Mouse (Mus musculus) heart, embryonic 11.5 days (tissue): Measurements from ENCODE around the gene Erc2. TPM values are rescaled to one million over a fixed set of nuclear protein-coding genes. Genes with fewer than 3 reads are reported as not detected.

Experiments
- ATAC-seq: fragments of 200-750 bp; cut with Nextera tagmentation; replicated peaks from 2 replicates; pipeline ENCODE4 v1.8.0; 2017; ENCODE audit warnings: moderate library complexity; ENCODE audit not compliant: insufficient number of reproducible peaks, low FRiP score, low TSS enrichment
- H3K27ac ChIP-seq: fragments of 300-500 bp; sonication (generic); 2 replicates; pipeline ENCODE4 v1.5.1; 2014; ENCODE audit warnings: mild to moderate bottlenecking, low read depth, low read length
- H3K27me3 ChIP-seq: fragments of 300-500 bp; sonication (generic); 2 replicates; pipeline ENCODE4 v1.6.1; 2014; ENCODE audit warnings: mild to moderate bottlenecking, low read length, mixed read lengths; ENCODE audit not compliant: control insufficient read depth, insufficient read depth
- H3K36me3 ChIP-seq: fragments of 300-500 bp; sonication (generic); 2 replicates; pipeline ENCODE4 v1.6.1; 2014; ENCODE audit warnings: mild to moderate bottlenecking, low read length, moderate library complexity, mixed read lengths; ENCODE audit not compliant: control insufficient read depth, insufficient read depth
- H3K4me1 ChIP-seq: fragments of 300-500 bp; sonication (generic); 2 replicates; pipeline ENCODE4 v1.6.1; 2014; ENCODE audit warnings: low read length; ENCODE audit not compliant: control insufficient read depth, insufficient read depth
- H3K4me2 ChIP-seq: fragments of 300-500 bp; sonication (generic); 2 replicates; pipeline ENCODE4 v1.6.1; 2014; ENCODE audit warnings: mild to moderate bottlenecking, moderate library complexity
- H3K4me3 ChIP-seq: fragments of 300-500 bp; sonication (generic); 2 replicates; pipeline ENCODE4 v1.5.1; 2014; ENCODE audit warnings: low read depth, low read length
- H3K9ac ChIP-seq: fragments of 300-500 bp; sonication (generic); 2 replicates; pipeline ENCODE4 v1.6.1; 2014; ENCODE audit warnings: mild to moderate bottlenecking, low read depth, low read length, moderate library complexity
- H3K9me3 ChIP-seq: fragments of 300-500 bp; sonication (generic); replicated peaks from 2 replicates; pipeline ENCODE4 v1.6.1; 2016; ENCODE audit warnings: low read length; ENCODE audit not compliant: control insufficient read depth
- WGBS: fragments of 180-500 bp; shearing (Covaris S2); extraction: QIAGEN DNeasy Blood & Tissue Kit; methylation state at CpG from one replicate; pipeline ENCODE4 v1.1.7; 2014; ENCODE audit not compliant: insufficient replicate concordance; 5-methylcytosine and 5-hydroxymethylcytosine counted together
- polyA plus RNA-seq: library from polyadenylated mRNA; unstranded; fragments of >200 nt; fragmentation: Nextera tagmentation; extraction: Ambion mirVana; gene quantifications from 2 replicates; pipeline ENCODE4 v1.2.1, GENCODE M21; 2014

Gene Erc2
- polyA plus RNA-seq, 1 experiment from 2014 or later: 6.2 TPM

DNA sequence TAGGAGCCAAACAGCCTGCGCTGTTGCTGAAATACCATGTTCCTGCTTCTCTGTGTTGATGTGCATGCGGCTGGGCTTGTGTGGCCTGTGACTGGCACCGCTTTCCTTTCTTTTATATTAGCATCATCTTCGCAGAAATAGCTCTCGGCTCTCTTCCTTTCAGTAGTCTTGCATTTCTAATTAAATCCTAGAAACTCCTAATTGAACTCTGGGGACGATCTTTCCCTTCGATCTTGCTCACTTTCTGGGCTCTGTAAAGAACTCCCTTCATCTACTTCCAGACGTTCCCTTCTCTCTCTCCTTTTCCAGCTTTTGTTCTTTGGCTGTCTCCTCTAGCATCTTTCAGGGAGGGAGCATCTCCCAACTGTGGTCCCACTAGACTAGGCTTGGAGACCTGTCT lies 649.6 kb downstream of the Erc2 start:
- WGBS: 79% methylated on average over 8 of the region's 8 CpGs

GRCm38 (mm10) chr14:28273669-28274068 lies 651.4 kb downstream of the Erc2 start:
- no peak overlapping the region for H3K9ac ChIP-seq
- 0 out of 2 replicates have a peak, but pooled peaks cover 2% of the 10 kb centered on the region for H3K27me3 ChIP-seq
- no peaks in the 10 kb centered on the region for H3K9me3 ChIP-seq
- no peak overlapping the region for H3K4me2 ChIP-seq
- H3K27ac ChIP-seq: no peak overlapping the region
- no peak overlapping the region for H3K4me3 ChIP-seq
- H3K36me3 ChIP-seq: no peaks in the 10 kb centered on the region
- ATAC-seq: no peak
- 0 out of 2 replicates have a peak, but pooled peaks cover 3% of the 10 kb centered on the region for H3K4me1 ChIP-seq
- 73% methylated on average over 1 of the region's 1 CpGs for WGBS

More for the DNA sequence above, 649.6 kb downstream of the Erc2 start:
- H3K4me3 ChIP-seq: no peak overlapping the region
- H3K9ac ChIP-seq: no peak overlapping the region
- no peak overlapping the region for H3K4me2 ChIP-seq
- H3K4me1 ChIP-seq: 0 out of 2 replicates have a peak, but pooled peaks cover 3% of the 10 kb centered on the region
- H3K27ac ChIP-seq: no peak overlapping the region
- no peak for ATAC-seq
- no peaks in the 10 kb centered on the region for H3K36me3 ChIP-seq
- no peaks in the 10 kb centered on the region for H3K9me3 ChIP-seq
- H3K27me3 ChIP-seq: 0 out of 2 replicates have a peak, but pooled peaks cover under 1% of the 10 kb centered on the region

GRCm38 (mm10) chr14:28274826-28275225 lies 652.6 kb downstream of the Erc2 start:
- 0 out of 2 replicates have a peak, but pooled peaks cover 3% of the 10 kb centered on the region for H3K4me1 ChIP-seq
- no peak overlapping the region for H3K27ac ChIP-seq
- H3K27me3 ChIP-seq: 0 out of 2 replicates have a peak, but pooled peaks cover 2% of the 10 kb centered on the region
- no peak overlapping the region for H3K4me2 ChIP-seq
- no peaks in the 10 kb centered on the region for H3K9me3 ChIP-seq
- no peak overlapping the region for H3K4me3 ChIP-seq
- 49% methylated on average over 7 of the region's 7 CpGs for WGBS
- H3K9ac ChIP-seq: no peak overlapping the region
- 0 out of 2 replicates have a peak, but pooled peaks have one; percentile 18 for ATAC-seq
- no peaks in the 10 kb centered on the region for H3K36me3 ChIP-seq

DNA sequence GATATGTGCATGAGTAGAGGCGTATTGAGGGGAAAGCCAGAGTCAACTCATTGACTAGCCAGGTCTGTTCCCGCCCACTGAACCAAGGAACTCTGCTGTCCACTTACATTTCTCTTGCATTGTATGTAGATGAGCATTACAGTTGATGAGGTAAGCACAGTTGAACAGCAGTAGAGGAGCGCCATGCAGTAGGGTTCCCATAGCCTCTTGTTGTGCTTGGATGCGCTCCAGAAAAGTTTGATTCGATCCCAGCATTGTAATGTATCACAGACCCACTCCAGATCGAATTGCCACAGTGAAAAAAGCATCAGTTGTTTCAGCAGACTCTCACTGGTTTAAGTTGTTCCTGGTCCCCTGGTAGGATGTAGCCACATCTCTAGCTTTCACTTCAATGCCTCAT lies 656.7 kb downstream of the Erc2 start:
- no peak overlapping the region for H3K9ac ChIP-seq
- no peak overlapping the region for H3K27ac ChIP-seq
- H3K36me3 ChIP-seq: no peaks in the 10 kb centered on the region
- no peaks in the 10 kb centered on the region for H3K9me3 ChIP-seq
- H3K4me3 ChIP-seq: no peak overlapping the region
- 83% methylated on average over 6 of the region's 6 CpGs for WGBS
- H3K4me2 ChIP-seq: no peak overlapping the region
- 0 out of 2 replicates have a peak, but pooled peaks cover 3% of the 10 kb centered on the region for H3K4me1 ChIP-seq
- 0 out of 2 replicates have a peak, but pooled peaks cover 2% of the 10 kb centered on the region for H3K27me3 ChIP-seq
- ATAC-seq: no peak

- Histone ChIP-seq H3K4me1 (0 out of 2 replicates have a peak, but pooled peaks cover 2% of the 10 kb centered on the region), H3K9me3 (no peaks in the 10 kb centered on the region), H3K27ac (no peak overlapping the region), H3K36me3 (no peaks in the 10 kb centered on the region), H3K4me3 (no peak overlapping the region), H3K9ac (no peak overlapping the region), H3K4me2 (no peak overlapping the region), H3K27me3 (0 out of 2 replicates have a peak, but pooled peaks cover 2% of the 10 kb centered on the region)
- no peak for ATAC-seq
- 50% methylated on average over 1 of the region's 1 CpGs for WGBS
These were observed 658.1 kb downstream of the Erc2 start for GRCm38 (mm10) chr14:28280376-28280775.

- Histone ChIP-seq H3K9ac (no peak overlapping the region), H3K27ac (no peak overlapping the region), H3K4me3 (no peak overlapping the region), H3K36me3 (no peaks in the 10 kb centered on the region), H3K9me3 (no peaks in the 10 kb centered on the region), H3K4me2 (no peak overlapping the region), H3K27me3 (no peaks in the 10 kb centered on the region), H3K4me1 (0 out of 2 replicates have a peak, but pooled peaks cover 3% of the 10 kb centered on the region)
- 90% methylated on average over 1 of the region's 1 CpGs for WGBS
- ATAC-seq: no peak
These were observed 661.3 kb downstream of the Erc2 start for GRCm38 (mm10) chr14:28283319-28284095.

DNA sequence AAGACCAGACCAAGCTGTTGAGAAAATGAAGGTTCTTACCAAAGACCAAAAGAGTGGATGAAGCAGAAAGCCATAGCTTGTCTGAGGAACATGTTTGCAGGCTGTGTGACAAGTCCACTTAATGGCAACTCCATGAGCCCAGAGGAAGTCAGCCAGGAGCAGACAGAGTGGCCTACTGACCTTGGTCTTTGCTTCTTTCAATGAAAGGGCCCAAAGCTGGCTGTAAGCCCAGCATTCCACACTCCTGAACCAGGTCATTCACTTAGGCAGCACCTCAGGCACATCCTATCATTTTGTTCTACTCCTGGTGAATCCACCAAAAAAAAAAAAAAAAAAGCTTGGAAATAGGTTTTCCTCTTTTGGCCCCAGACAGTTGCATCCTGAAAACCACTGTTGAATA lies 664.3 kb downstream of the Erc2 start:
- Histone ChIP-seq H3K36me3 (no peaks in the 10 kb centered on the region), H3K27me3 (no peaks in the 10 kb centered on the region), H3K4me2 (no peak overlapping the region), H3K4me3 (no peak overlapping the region), H3K9ac (no peak overlapping the region), H3K9me3 (no peaks in the 10 kb centered on the region), H3K27ac (no peak overlapping the region), H3K4me1 (0 out of 2 replicates have a peak, but pooled peaks cover 3% of the 10 kb centered on the region)
- ATAC-seq: no peak

- H3K9ac ChIP-seq: no peak overlapping the region
- H3K4me1 ChIP-seq: 0 out of 2 replicates have a peak, but pooled peaks cover 3% of the 10 kb centered on the region
- H3K9me3 ChIP-seq: no peaks in the 10 kb centered on the region
- 77% methylated on average over 2 of the region's 2 CpGs for WGBS
- no peak overlapping the region for H3K4me2 ChIP-seq
- H3K27ac ChIP-seq: no peak overlapping the region
- ATAC-seq: no peak
- no peak overlapping the region for H3K4me3 ChIP-seq
- H3K36me3 ChIP-seq: no peaks in the 10 kb centered on the region
- H3K27me3 ChIP-seq: no peaks in the 10 kb centered on the region
These were observed 666.0 kb downstream of the Erc2 start for GRCm38 (mm10) chr14:28288196-28288595.
